ENCODE assay signal across 9 mouse cellular contexts in the genomic region with DNA sequence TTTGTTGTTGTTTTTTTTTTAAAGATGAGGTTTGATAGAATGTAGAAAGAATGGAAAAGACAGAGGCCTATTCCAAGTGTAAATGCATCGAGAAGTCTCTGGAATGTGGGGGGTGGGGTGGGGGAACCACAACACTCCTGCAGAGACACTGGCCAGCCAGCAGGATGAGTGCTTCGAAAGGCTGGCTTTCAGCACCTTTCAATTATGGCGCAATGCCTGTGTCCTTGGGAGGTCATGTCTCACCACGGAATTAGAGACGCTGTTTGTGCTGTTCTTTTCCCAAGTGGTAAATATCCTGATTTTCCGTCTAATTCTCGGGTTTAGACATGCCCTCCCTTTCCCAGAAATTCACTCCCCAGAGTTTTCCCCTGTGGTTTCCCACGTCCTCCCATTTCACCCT. TPM values are rescaled to one million over a fixed set of nuclear protein-coding genes. Genes with fewer than 3 reads are reported as not detected.
A peak's percentile ranks its signal among the peaks of the same experiment; 100 is the strongest.
DNase-seq lines count a peak whose midpoint lies in the region; ATAC-seq and TF ChIP-seq lines count a peak whose summit lies in the region.
"Had no signal": no experiment of that assay in that cellular context is flagged by ENCODE, and none has a peak within 500 bp of the region (broad histone marks: within the 10 kb centered on the region; RNA-seq: fewer than 3 reads in every experiment).

No protein-coding gene starts in this region.

- no peak for ATAC-seq in embryonic facial prominence, embryonic 13.5 days (ENCODE audit: insufficient number of reproducible peaks, insufficient read depth, low FRiP score, low TSS enrichment, low read depth)
- ATAC-seq in heart, embryonic 11.5 days (replicated peaks; ENCODE audit: insufficient number of reproducible peaks, low FRiP score, low TSS enrichment) = no peak
- no peak for ATAC-seq in megakaryocyte-erythroid progenitor cell, adult 5-6 weeks (replicated peaks; ENCODE audit: low FRiP score, low TSS enrichment, poor library complexity, severe bottlenecking)
- ATAC-seq: midbrain, embryonic 15.5 days had no signal

- no peaks in the 10 kb centered on the region for H3K27me3 ChIP-seq in embryonic facial prominence, embryonic 13.5 days
- no peaks in the 10 kb centered on the region for H3K27me3 ChIP-seq in embryonic facial prominence, embryonic 10.5 days (replicated peaks; ENCODE audit: low read depth, poor library complexity, severe bottlenecking)
- no peaks in the 10 kb centered on the region for H3K27me3 ChIP-seq in heart, embryonic 11.5 days (ENCODE audit: control insufficient read depth, insufficient read depth, low read length)
- H3K27me3 ChIP-seq: midbrain, embryonic 15.5 days had no signal

- no peak for TF ChIP-seq POLR2A in lung, adult 2 months (IDR thresholded peaks at IDR 0.05; ENCODE audit: borderline replicate concordance, extremely low read depth, low read depth, low read length)

- DNase-seq in embryonic facial prominence, embryonic 10.5 days (ENCODE audit: low spot score) = no peak
- peak; percentile 76 for DNase-seq in adipocyte (ENCODE audit: low spot score)
- DNase-seq in lung, adult 2 months = no peak
- DNase-seq in right cerebral cortex, postnatal 14 days = no peak
- DNase-seq in thymus, adult 18-20 months = no peak

- no peak overlapping the region for H3K27ac ChIP-seq in embryonic facial prominence, embryonic 13.5 days
- no peak overlapping the region for H3K27ac ChIP-seq in embryonic facial prominence, embryonic 10.5 days (replicated peaks)
- H3K27ac ChIP-seq in heart, embryonic 11.5 days (ENCODE audit: low read depth, low read length) = peak overlapping the region; percentile 72
- H3K27ac ChIP-seq: midbrain, embryonic 15.5 days had no signal

- H3K36me3 ChIP-seq in embryonic facial prominence, embryonic 13.5 days = no peaks in the 10 kb centered on the region
- H3K36me3 ChIP-seq in embryonic facial prominence, embryonic 10.5 days (replicated peaks) = no peaks in the 10 kb centered on the region
- no peaks in the 10 kb centered on the region for H3K36me3 ChIP-seq in heart, embryonic 11.5 days (ENCODE audit: control insufficient read depth, insufficient read depth, low read length)
- H3K36me3 ChIP-seq: midbrain, embryonic 15.5 days had no signal

- H3K4me1 ChIP-seq in embryonic facial prominence, embryonic 13.5 days = peaks cover 17% of the 10 kb centered on the region
- H3K4me1 ChIP-seq in embryonic facial prominence, embryonic 10.5 days = peaks cover 24% of the 10 kb centered on the region
- peaks cover 30% of the 10 kb centered on the region for H3K4me1 ChIP-seq in heart, embryonic 11.5 days (ENCODE audit: control insufficient read depth, insufficient read depth, low read length)
- H3K4me1 ChIP-seq in lung, adult 2 months (ENCODE audit: control insufficient read depth, insufficient read depth, low read length) = peaks cover 14% of the 10 kb centered on the region
- H3K4me1 ChIP-seq: midbrain, embryonic 15.5 days had no signal

- H3K4me3 ChIP-seq in embryonic facial prominence, embryonic 13.5 days = no peak overlapping the region
- H3K4me3 ChIP-seq in embryonic facial prominence, embryonic 10.5 days = no peak overlapping the region
- H3K4me3 ChIP-seq in heart, embryonic 11.5 days (ENCODE audit: low read depth, low read length) = no peak overlapping the region
- H3K4me3 ChIP-seq in lung, adult 2 months (replicated peaks; ENCODE audit: extremely low read depth, low read depth, low read length) = no peak overlapping the region
- H3K4me3 ChIP-seq: midbrain, embryonic 15.5 days had no signal

- 15% methylated on average over 8 of the region's 8 CpGs for WGBS in embryonic facial prominence, embryonic 13.5 days
- whole genome bisulfite sequencing in embryonic facial prominence, embryonic 10.5 days = 41% methylated on average over 8 of the region's 8 CpGs
- WGBS in heart, embryonic 11.5 days (ENCODE audit: insufficient replicate concordance) = 22% methylated on average over 8 of the region's 8 CpGs
- 46% methylated on average over 8 of the region's 8 CpGs for WGBS in lung, adult 2 months

- H3K4me2 ChIP-seq in embryonic facial prominence, embryonic 13.5 days = no peak overlapping the region
- no peak overlapping the region for H3K4me2 ChIP-seq in heart, embryonic 11.5 days
- H3K4me2 ChIP-seq: midbrain, embryonic 15.5 days had no signal

- peak; percentile 24; the same call in 1 of the 2 replicates for TF ChIP-seq CTCF in lung, adult 2 months (IDR thresholded peaks at IDR 0.05; ENCODE audit: insufficient read depth, low read length)

- H3K9ac ChIP-seq in embryonic facial prominence, embryonic 13.5 days = peak overlapping the region; percentile 27; the same call in 1 of the 2 replicates
- no peak overlapping the region for H3K9ac ChIP-seq in heart, embryonic 11.5 days (ENCODE audit: low read depth, low read length)
- H3K9ac ChIP-seq: midbrain, embryonic 15.5 days had no signal

- no peaks in the 10 kb centered on the region for H3K9me3 ChIP-seq in embryonic facial prominence, embryonic 13.5 days
- no peaks in the 10 kb centered on the region for H3K9me3 ChIP-seq in embryonic facial prominence, embryonic 10.5 days
- H3K9me3 ChIP-seq in heart, embryonic 11.5 days (replicated peaks; ENCODE audit: control insufficient read depth, low read length) = no peaks in the 10 kb centered on the region
- H3K9me3 ChIP-seq: midbrain, embryonic 15.5 days had no signal

RNA-seq across cellular contexts. Expression of gene Hint1, which starts 16.5 kb away (rescaled TPM):
- polyA plus RNA-seq in embryonic facial prominence, embryonic 13.5 days (2015; fragmentation: Nextera tagmentation; extraction: Ambion mirVana) = 576 and 670 TPM in 2 replicates
- 643 and 644 TPM in 2 replicates for polyA plus RNA-seq in embryonic facial prominence, embryonic 10.5 days (2016; fragmentation: Nextera tagmentation; extraction: Ambion mirVana)
- polyA plus RNA-seq in heart, embryonic 11.5 days (2014; fragmentation: Nextera tagmentation; extraction: Ambion mirVana) = 632 and 639 TPM in 2 replicates
- 251 and 265 TPM in 2 replicates for polyA plus RNA-seq in lung, adult 2 months (2012; rRNA removed)
- total RNA-seq in megakaryocyte-erythroid progenitor cell, adult 5-6 weeks (2014; fragmentation: Nextera tagmentation) = 531 and 641 TPM in 2 replicates
- 368 and 454 TPM in 2 replicates for total RNA-seq in megakaryocyte-erythroid progenitor cell, adult 5-6 weeks (2017)

RNA-seq across cellular contexts. Expression of gene Gpx3, which starts 19.6 kb away (rescaled TPM):
- 26.0 and 29.0 TPM in 2 replicates for polyA plus RNA-seq in embryonic facial prominence, embryonic 13.5 days (2015; fragmentation: Nextera tagmentation; extraction: Ambion mirVana)
- 72.8 and 90.1 TPM in 2 replicates for polyA plus RNA-seq in embryonic facial prominence, embryonic 10.5 days (2016; fragmentation: Nextera tagmentation; extraction: Ambion mirVana)
- 1,579 and 1,713 TPM in 2 replicates for polyA plus RNA-seq in heart, embryonic 11.5 days (2014; fragmentation: Nextera tagmentation; extraction: Ambion mirVana)
- 693 and 908 TPM in 2 replicates for polyA plus RNA-seq in lung, adult 2 months (2012; rRNA removed)
- 3.2 TPM in 1 of 2 replicates, not detected in the other for total RNA-seq in megakaryocyte-erythroid progenitor cell, adult 5-6 weeks (2014; fragmentation: Nextera tagmentation)
- not detected in 2 replicates for total RNA-seq in megakaryocyte-erythroid progenitor cell, adult 5-6 weeks (2017)

RNA-seq across cellular contexts. Expression of gene Lyrm7, which starts 22.0 kb away (rescaled TPM):
- 8.0 and 10.3 TPM in 2 replicates for polyA plus RNA-seq in embryonic facial prominence, embryonic 13.5 days (2015; fragmentation: Nextera tagmentation; extraction: Ambion mirVana)
- polyA plus RNA-seq in embryonic facial prominence, embryonic 10.5 days (2016; fragmentation: Nextera tagmentation; extraction: Ambion mirVana) = 6.7 and 6.9 TPM in 2 replicates
- polyA plus RNA-seq in heart, embryonic 11.5 days (2014; fragmentation: Nextera tagmentation; extraction: Ambion mirVana) = 16.5 and 19.1 TPM in 2 replicates
- 0.38 and 0.40 TPM in 2 replicates for polyA plus RNA-seq in lung, adult 2 months (2012; rRNA removed)
- total RNA-seq in megakaryocyte-erythroid progenitor cell, adult 5-6 weeks (2014; fragmentation: Nextera tagmentation) = 6.1 and 11.0 TPM in 2 replicates
- total RNA-seq in megakaryocyte-erythroid progenitor cell, adult 5-6 weeks (2017) = 1.9 and 11.9 TPM in 2 replicates
